Mouse (Mus musculus): ENCODE measurements around the gene Gm4869. TPM values are rescaled to one million over a fixed set of nuclear protein-coding genes. Genes with fewer than 3 reads are reported as not detected.

Gene Gm4869
- total and polyA plus RNA-seq, 2 experiments from 2014 or later, result not detected

GRCm38 (mm10) chr5:140521196-140521595, 75.8 kb downstream of the Gm4869 start:
- no peak for ATAC-seq (ENCODE audit: low FRiP score)
- Histone ChIP-seq H3K36me3 (ENCODE audit: insufficient read depth, low read length) (peaks cover 18% of the 10 kb centered on the region), H3K4me1 (ENCODE audit: insufficient read depth, low read length) (no peaks in the 10 kb centered on the region), H3K27me3 (ENCODE audit: insufficient read depth, low read length) (no peaks in the 10 kb centered on the region), H3K27ac (ENCODE audit: low read depth, low read length) (no peak overlapping the region), H3K4me3 (ENCODE audit: low read depth, low read length) (no peak overlapping the region), H3K9ac (replicated peaks; ENCODE audit: low read length, poor library complexity, severe bottlenecking) (no peak overlapping the region), H3K9me3 (ENCODE audit: low read length) (no peaks in the 10 kb centered on the region), H3K4me2 (ENCODE audit: low read depth, low read length, poor library complexity, severe bottlenecking) (no peak overlapping the region)
- DNase-seq (ENCODE audit: low spot score), result no peak
- no peak for TF ChIP-seq CTCF (IDR thresholded peaks at IDR 0.05)
- WGBS, result 85% methylated on average over 1 of the region's 1 CpGs

GRCm38 (mm10) chr5:140526754-140527153, 81.3 kb downstream of the Gm4869 start:
- no peak for DNase-seq (ENCODE audit: low spot score)
- Histone ChIP-seq H3K27me3 (ENCODE audit: insufficient read depth, low read length) (no peaks in the 10 kb centered on the region), H3K4me2 (ENCODE audit: low read depth, low read length, poor library complexity, severe bottlenecking) (no peak overlapping the region), H3K27ac (ENCODE audit: low read depth, low read length) (no peak overlapping the region), H3K9me3 (ENCODE audit: low read length) (no peaks in the 10 kb centered on the region), H3K36me3 (ENCODE audit: insufficient read depth, low read length) (peaks cover 22% of the 10 kb centered on the region), H3K4me3 (ENCODE audit: low read depth, low read length) (no peak overlapping the region), H3K4me1 (ENCODE audit: insufficient read depth, low read length) (no peaks in the 10 kb centered on the region), H3K9ac (replicated peaks; ENCODE audit: low read length, poor library complexity, severe bottlenecking) (no peak overlapping the region)
- no peak for ATAC-seq (ENCODE audit: low FRiP score)
- WGBS, result 52% methylated on average over 2 of the region's 2 CpGs
- TF ChIP-seq CTCF (IDR thresholded peaks at IDR 0.05), result no peak

GRCm38 (mm10) chr5:140538111-140538683, 92.8 kb downstream of the Gm4869 start:
- ATAC-seq (ENCODE audit: low FRiP score), result no peak
- no peaks in the 10 kb centered on the region for H3K27me3 ChIP-seq (ENCODE audit: insufficient read depth, low read length)
- no peak for TF ChIP-seq CTCF (IDR thresholded peaks at IDR 0.05)

GRCm38 (mm10) chr5:140540106-140540505, 94.7 kb downstream of the Gm4869 start:
- ATAC-seq (ENCODE audit: low FRiP score) (no peak), DNase-seq (ENCODE audit: low spot score) (peak; percentile 79)
- no peaks in the 10 kb centered on the region for H3K27me3 ChIP-seq (ENCODE audit: insufficient read depth, low read length)
- H3K27ac ChIP-seq (ENCODE audit: low read depth, low read length), result no peak overlapping the region
- peak; percentile 94 for TF ChIP-seq CTCF (IDR thresholded peaks at IDR 0.05)
- no peak overlapping the region for H3K4me2 ChIP-seq (ENCODE audit: low read depth, low read length, poor library complexity, severe bottlenecking)
- no peaks in the 10 kb centered on the region for H3K36me3 ChIP-seq (ENCODE audit: insufficient read depth, low read length)
- H3K9me3 ChIP-seq (ENCODE audit: low read length), result no peaks in the 10 kb centered on the region
- no peak overlapping the region for H3K9ac ChIP-seq (replicated peaks; ENCODE audit: low read length, poor library complexity, severe bottlenecking)
- 14% methylated on average over 8 of the region's 8 CpGs for WGBS
- no peak overlapping the region for H3K4me3 ChIP-seq (ENCODE audit: low read depth, low read length)
- H3K4me1 ChIP-seq (ENCODE audit: insufficient read depth, low read length), result no peaks in the 10 kb centered on the region

More at GRCm38 (mm10) chr5:140538111-140538683, 92.8 kb downstream of the Gm4869 start:
- Histone ChIP-seq H3K9ac (replicated peaks; ENCODE audit: low read length, poor library complexity, severe bottlenecking) (no peak overlapping the region), H3K36me3 (ENCODE audit: insufficient read depth, low read length) (no peaks in the 10 kb centered on the region), H3K27ac (ENCODE audit: low read depth, low read length) (no peak overlapping the region), H3K4me1 (ENCODE audit: insufficient read depth, low read length) (no peaks in the 10 kb centered on the region), H3K4me3 (ENCODE audit: low read depth, low read length) (no peak overlapping the region), H3K9me3 (ENCODE audit: low read length) (no peaks in the 10 kb centered on the region), H3K4me2 (ENCODE audit: low read depth, low read length, poor library complexity, severe bottlenecking) (no peak overlapping the region)
- 79% methylated on average over 13 of the region's 13 CpGs for WGBS
- no peak for DNase-seq (ENCODE audit: low spot score)

GRCm38 (mm10) chr5:140542811-140543575, 97.5 kb downstream of the Gm4869 start:
- ATAC-seq (ENCODE audit: low FRiP score), result peak; percentile 92
- 45% methylated on average over 9 of the region's 9 CpGs for WGBS
- H3K4me2 ChIP-seq (ENCODE audit: low read depth, low read length, poor library complexity, severe bottlenecking), result no peak overlapping the region
- no peak for TF ChIP-seq CTCF (IDR thresholded peaks at IDR 0.05)
- DNase-seq (ENCODE audit: low spot score), result peak; percentile 89
- H3K27ac ChIP-seq (ENCODE audit: low read depth, low read length), result 0 out of 2 replicates have a peak overlapping the region, but pooled peaks have one; percentile 44
- H3K4me3 ChIP-seq (ENCODE audit: low read depth, low read length), result no peak overlapping the region
- no peak overlapping the region for H3K9ac ChIP-seq (replicated peaks; ENCODE audit: low read length, poor library complexity, severe bottlenecking)
- no peaks in the 10 kb centered on the region for H3K9me3 ChIP-seq (ENCODE audit: low read length)
- H3K36me3 ChIP-seq (ENCODE audit: insufficient read depth, low read length), result no peaks in the 10 kb centered on the region
- H3K4me1 ChIP-seq (ENCODE audit: insufficient read depth, low read length), result no peaks in the 10 kb centered on the region
- H3K27me3 ChIP-seq (ENCODE audit: insufficient read depth, low read length), result no peaks in the 10 kb centered on the region

Small RNA genes within 50 kb of the gene (microRNA-seq; reads per million reads assigned to microRNA genes)
- not detected for gene Mir7038 (ENCODE audit: borderline number of aligned reads)

Other genes with a start within 250 kb of the Gm4869 start
- gene Mad1l1, start 124.1 kb upstream of the Gm4869 start, total RNA-seq (2014; rRNA removed), result 25.9 and 28.5 TPM in 2 replicates
- 33.5 and 34.0 TPM in 2 replicates for gene Mad1l1, start 124.1 kb upstream of the Gm4869 start, polyA plus RNA-seq (2015; fragmentation: Nextera tagmentation; extraction: Ambion mirVana)
- gene Nudt1, start 124.0 kb upstream of the Gm4869 start, total RNA-seq (2014; rRNA removed), result 7.6 and 10.5 TPM in 2 replicates
- gene Nudt1, start 124.0 kb upstream of the Gm4869 start, polyA plus RNA-seq (2015; fragmentation: Nextera tagmentation; extraction: Ambion mirVana), result 16.6 and 17.9 TPM in 2 replicates
- 9.9 and 15.1 TPM in 2 replicates for gene Mrm2, start 113.7 kb upstream of the Gm4869 start, total RNA-seq (2014; rRNA removed)
- 14.7 and 16.2 TPM in 2 replicates for gene Mrm2, start 113.7 kb upstream of the Gm4869 start, polyA plus RNA-seq (2015; fragmentation: Nextera tagmentation; extraction: Ambion mirVana)
- 78.4 and 86.8 TPM in 2 replicates for gene Snx8, start 56.4 kb upstream of the Gm4869 start, total RNA-seq (2014; rRNA removed)
- gene Snx8, start 56.4 kb upstream of the Gm4869 start, polyA plus RNA-seq (2015; fragmentation: Nextera tagmentation; extraction: Ambion mirVana), result 46.9 and 48.9 TPM in 2 replicates
- gene Eif3b, start 26.3 kb upstream of the Gm4869 start, total RNA-seq (2014; rRNA removed), result 36.6 and 41.3 TPM in 2 replicates
- 53.7 and 54.5 TPM in 2 replicates for gene Eif3b, start 26.3 kb upstream of the Gm4869 start, polyA plus RNA-seq (2015; fragmentation: Nextera tagmentation; extraction: Ambion mirVana)
- gene Chst12, start 59.9 kb downstream of the Gm4869 start, total RNA-seq (2014; rRNA removed), result 11.0 and 15.8 TPM in 2 replicates
- 21.8 and 27.3 TPM in 2 replicates for gene Chst12, start 59.9 kb downstream of the Gm4869 start, polyA plus RNA-seq (2015; fragmentation: Nextera tagmentation; extraction: Ambion mirVana)
- gene Grifin, start 119.4 kb downstream of the Gm4869 start, total RNA-seq (2014; rRNA removed), result not detected in 2 replicates
- 0.39 TPM in 1 of 2 replicates, not detected in the other for gene Grifin, start 119.4 kb downstream of the Gm4869 start, polyA plus RNA-seq (2015; fragmentation: Nextera tagmentation; extraction: Ambion mirVana)
- gene Lfng, start 161.7 kb downstream of the Gm4869 start, total RNA-seq (2014; rRNA removed), result 55.6 and 56.6 TPM in 2 replicates
- gene Lfng, start 161.7 kb downstream of the Gm4869 start, polyA plus RNA-seq (2015; fragmentation: Nextera tagmentation; extraction: Ambion mirVana), result 20.1 and 22.5 TPM in 2 replicates
- gene Ttyh3, start 203.4 kb downstream of the Gm4869 start, total RNA-seq (2014; rRNA removed), result 196 and 204 TPM in 2 replicates
- gene Ttyh3, start 203.4 kb downstream of the Gm4869 start, polyA plus RNA-seq (2015; fragmentation: Nextera tagmentation; extraction: Ambion mirVana), result 52.0 and 56.6 TPM in 2 replicates

Data from midbrain, postnatal 0 days (tissue).